Mouse (Mus musculus) megakaryocyte, embryonic 14.5 days (primary cell): ENCODE results near the gene Bcl9l.

Source experiments
- FLI1 ChIP-seq: IDR thresholded peaks from 2 replicates; pipeline ENCODE4 v1.6.1; 2012; ENCODE audit warnings: low read length, inconsistent platforms, mixed read lengths
- GATA1 ChIP-seq: IDR thresholded peaks from 3 replicates; pipeline ENCODE4 v1.6.1; 2012; ENCODE audit warnings: mixed read lengths, low read length, inconsistent platforms, borderline replicate concordance

DNA sequence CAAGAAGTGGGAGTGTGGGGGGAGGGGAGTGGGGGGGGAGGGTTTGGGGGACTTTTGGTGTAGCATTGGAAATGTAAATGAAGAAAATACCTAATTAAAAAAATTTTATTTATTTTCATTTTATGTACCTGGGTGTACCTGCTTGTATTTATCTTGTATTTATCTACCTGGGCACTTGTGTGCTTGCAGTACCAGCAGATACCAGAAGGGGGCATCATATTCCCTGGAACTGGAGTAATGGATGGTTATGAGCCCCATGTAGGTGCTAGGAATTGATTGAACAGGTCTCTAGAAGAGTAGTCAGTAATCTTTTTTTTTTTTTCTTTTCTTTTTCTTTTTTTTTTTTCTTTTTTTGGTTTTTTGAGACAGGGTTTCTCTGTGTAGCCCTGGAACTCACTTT lies 32.2 kb upstream of the Bcl9l start:
- no peak for TF ChIP-seq FLI1
- no peak for TF ChIP-seq GATA1
